Mouse (Mus musculus): Measurements from ENCODE around the gene Clk2.
"Not testable (repeated sequence)": the region's sequence is repeated elsewhere in the genome, so short reads cannot be mapped to it uniquely, and the experiment has no call there.

Gene Clk2

GRCm38 (mm10) chr3:89190436-89190835, 25.8 kb downstream of the Clk2 start:
- no peak for DNase-seq (ENCODE audit: low spot score)

- no peak for DNase-seq (ENCODE audit: low spot score)
Observed at GRCm38 (mm10) chr3:89193351-89193750, 28.8 kb downstream of the Clk2 start.

GRCm38 (mm10) chr3:89193853-89194252, 29.3 kb downstream of the Clk2 start:
- no peak for DNase-seq (ENCODE audit: low spot score)

GRCm38 (mm10) chr3:89195979-89196877, 31.6 kb downstream of the Clk2 start:
- peak; percentile 97 for DNase-seq (ENCODE audit: low spot score)

GRCm38 (mm10) chr3:89199839-89200238, 35.2 kb downstream of the Clk2 start:
- no peak for DNase-seq (ENCODE audit: low spot score)

- DNase-seq (ENCODE audit: low spot score), result peak; percentile 86
Observed at GRCm38 (mm10) chr3:89202253-89203141, 37.9 kb downstream of the Clk2 start, which contains the start of gene Gba. Gene Gba, plus strand, starts transcription at chr3:89202928.

GRCm38 (mm10) chr3:89203142-89203514, 38.5 kb downstream of the Clk2 start:
- DNase-seq (ENCODE audit: low spot score), result no peak

GRCm38 (mm10) chr3:89206079-89206478, 41.5 kb downstream of the Clk2 start:
- no peak for DNase-seq (ENCODE audit: low spot score)

- DNase-seq (ENCODE audit: low spot score), result no peak
Observed at GRCm38 (mm10) chr3:89206695-89207094, 42.1 kb downstream of the Clk2 start.

- no peak for DNase-seq (ENCODE audit: low spot score)
Observed at GRCm38 (mm10) chr3:89208075-89208657, 43.6 kb downstream of the Clk2 start.

GRCm38 (mm10) chr3:89208736-89209135, 44.1 kb downstream of the Clk2 start:
- DNase-seq (ENCODE audit: low spot score), result no peak

GRCm38 (mm10) chr3:89209731-89210130, 45.1 kb downstream of the Clk2 start:
- DNase-seq (ENCODE audit: low spot score), result no peak

- DNase-seq (ENCODE audit: low spot score), result no peak
Observed at GRCm38 (mm10) chr3:89210162-89210561, 45.6 kb downstream of the Clk2 start.

GRCm38 (mm10) chr3:89210731-89211130, 46.1 kb downstream of the Clk2 start:
- no peak for DNase-seq (ENCODE audit: low spot score)

GRCm38 (mm10) chr3:89213803-89214530, 49.4 kb downstream of the Clk2 start:
- peak; percentile 94 for DNase-seq (ENCODE audit: low spot score)

GRCm38 (mm10) chr3:89214681-89215411, 50.3 kb downstream of the Clk2 start, which contains the start of gene Thbs3:
Gene Thbs3, plus strand, starts transcription at chr3:89215180.
- no peak for DNase-seq (ENCODE audit: low spot score)

- peak; percentile 77 for DNase-seq (ENCODE audit: low spot score)
Observed at GRCm38 (mm10) chr3:89215853-89216252, 51.3 kb downstream of the Clk2 start.

GRCm38 (mm10) chr3:89216407-89216806, 51.8 kb downstream of the Clk2 start:
- not testable (repeated sequence) for DNase-seq (ENCODE audit: low spot score)

- no peak for DNase-seq (ENCODE audit: low spot score)
Observed at GRCm38 (mm10) chr3:89218271-89218670, 53.7 kb downstream of the Clk2 start.

GRCm38 (mm10) chr3:89219546-89219945, 55.0 kb downstream of the Clk2 start:
- DNase-seq (ENCODE audit: low spot score), result no peak

GRCm38 (mm10) chr3:89221167-89221566, 56.6 kb downstream of the Clk2 start:
- no peak for DNase-seq (ENCODE audit: low spot score)
